Mouse (Mus musculus) liver, adult 2 months (tissue): ENCODE measurements around the gene Yaf2. TPM values are rescaled to one million over a fixed set of nuclear protein-coding genes. Genes with fewer than 3 reads are reported as not detected.

Source experiments
- DNase-seq: peaks from one replicate; pipeline ENCODE4 v3.0.0-alpha.2; 2011; ENCODE audit warnings: low read depth, low spot score; ENCODE audit errors: extremely low read depth
- H3K27ac ChIP-seq: fragments of 200-500 bp; replicated peaks from 2 replicates; pipeline ENCODE4 v1.5.1; 2012; ENCODE audit warnings: low read depth, mild to moderate bottlenecking, control low read depth, inconsistent platforms, low read length; ENCODE audit not compliant: insufficient read depth
- H3K27me3 ChIP-seq: fragments of 200-500 bp; 2 replicates; pipeline ENCODE4 v1.6.1; 2012; ENCODE audit warnings: mild to moderate bottlenecking, moderate library complexity, low read length, inconsistent platforms; ENCODE audit not compliant: control insufficient read depth, insufficient read depth
- H3K36me3 ChIP-seq: fragments of 200-500 bp; 2 replicates; pipeline ENCODE4 v1.6.1; 2012; ENCODE audit warnings: low read length, inconsistent platforms; ENCODE audit not compliant: control insufficient read depth, insufficient read depth
- H3K4me1 ChIP-seq: fragments of 200-500 bp; 2 replicates; pipeline ENCODE4 v1.6.1; 2011; ENCODE audit warnings: low read length; ENCODE audit not compliant: control insufficient read depth, insufficient read depth
- H3K4me3 ChIP-seq: fragments of 200-500 bp; 2 replicates; pipeline ENCODE4 v1.5.1; 2011; ENCODE audit warnings: low read depth, mild to moderate bottlenecking, control low read depth, low read length, moderate library complexity; ENCODE audit not compliant: insufficient read depth
- H3K79me2 ChIP-seq: fragments of 200-500 bp; 2 replicates; pipeline ENCODE4 v1.6.1; 2012; ENCODE audit warnings: inconsistent platforms, mild to moderate bottlenecking, low read length, moderate library complexity; ENCODE audit not compliant: control insufficient read depth, insufficient read depth
- H3K9ac ChIP-seq: fragments of 200-500 bp; 2 replicates; pipeline ENCODE4 v1.6.1; 2012; ENCODE audit warnings: low read depth, mild to moderate bottlenecking, control low read depth, inconsistent platforms, low read length
- CTCF ChIP-seq: fragments of 200-500 bp; IDR thresholded peaks from 2 replicates; pipeline ENCODE4 v1.5.1; 2011; ENCODE audit warnings: low read depth, low read length, control low read depth
- POLR2A ChIP-seq: fragments of 200-500 bp; IDR thresholded peaks from 2 replicates; pipeline ENCODE4 v1.6.1; 2011; ENCODE audit warnings: low read length, control low read depth; ENCODE audit not compliant: insufficient read depth; ENCODE audit errors: extremely low read depth
- WGBS: fragments of 180-500 bp; shearing (Covaris S2); methylation state at CpG from one replicate; pipeline ENCODE4 v1.1.7; 2018; 5-methylcytosine and 5-hydroxymethylcytosine counted together
- polyA plus RNA-seq: library from polyadenylated mRNA; depleted of rRNA; stranded (reverse); fragments of >200 nt; gene quantifications from 2 replicates; pipeline ENCODE4 v1.2.3, GENCODE M21; 2012
- total RNA-seq: library from RNA; depleted of rRNA; stranded (reverse); fragments of >200 nt; gene quantifications from 2 replicates; pipeline ENCODE4 v1.2.3, GENCODE M21; 2014

The Yaf2 gene
- total and polyA plus RNA-seq, 2 experiments = 14.2 to 14.8 TPM

- Histone ChIP-seq H3K9ac (no peak overlapping the region), H3K4me3 (no peak overlapping the region), H3K27ac (no peak overlapping the region), H3K4me1 (no peaks in the 10 kb centered on the region), H3K79me2 (peaks cover 19% of the 10 kb centered on the region), H3K36me3 (peaks cover 9% of the 10 kb centered on the region; the same call in 1 of the 2 replicates), H3K27me3 (no peaks in the 10 kb centered on the region)
- DNase-seq = no peak
- WGBS = 90% methylated on average over 5 of the region's 5 CpGs
- no peak for TF ChIP-seq POLR2A
- no peak for TF ChIP-seq CTCF
Observed at GRCm38 (mm10) chr15:93262274-93262673, 74.5 kb downstream of the Yaf2 start.

- Histone ChIP-seq H3K9ac (no peak overlapping the region), H3K27me3 (no peaks in the 10 kb centered on the region), H3K4me3 (no peak overlapping the region), H3K36me3 (peaks cover 15% of the 10 kb centered on the region), H3K79me2 (peaks cover 12% of the 10 kb centered on the region; the same call in 1 of the 2 replicates), H3K4me1 (no peaks in the 10 kb centered on the region), H3K27ac (no peak overlapping the region)
- TF ChIP-seq CTCF (no peak), POLR2A (no peak)
- 88% methylated on average over 8 of the region's 8 CpGs for WGBS
- DNase-seq = no peak
Observed at GRCm38 (mm10) chr15:93259933-93260332, 76.8 kb downstream of the Yaf2 start.

GRCm38 (mm10) chr15:93255295-93255694, 81.4 kb downstream of the Yaf2 start:
- Histone ChIP-seq H3K9ac (no peak overlapping the region), H3K27me3 (no peaks in the 10 kb centered on the region), H3K36me3 (peaks cover 32% of the 10 kb centered on the region), H3K79me2 (no peaks in the 10 kb centered on the region), H3K27ac (no peak overlapping the region), H3K4me1 (no peaks in the 10 kb centered on the region), H3K4me3 (no peak overlapping the region)
- TF ChIP-seq CTCF (no peak), POLR2A (no peak)
- WGBS = 90% methylated on average over 10 of the region's 10 CpGs
- DNase-seq = no peak

GRCm38 (mm10) chr15:93253172-93253571, 83.6 kb downstream of the Yaf2 start:
- no peak overlapping the region for H3K4me3 ChIP-seq
- no peaks in the 10 kb centered on the region for H3K79me2 ChIP-seq
- no peaks in the 10 kb centered on the region for H3K27me3 ChIP-seq
- H3K27ac ChIP-seq = no peak overlapping the region
- H3K4me1 ChIP-seq = no peaks in the 10 kb centered on the region
- TF ChIP-seq CTCF (no peak), POLR2A (no peak)
- DNase-seq = no peak
- peaks cover 31% of the 10 kb centered on the region for H3K36me3 ChIP-seq
- WGBS = 82% methylated on average over 8 of the region's 8 CpGs
- no peak overlapping the region for H3K9ac ChIP-seq

DNA sequence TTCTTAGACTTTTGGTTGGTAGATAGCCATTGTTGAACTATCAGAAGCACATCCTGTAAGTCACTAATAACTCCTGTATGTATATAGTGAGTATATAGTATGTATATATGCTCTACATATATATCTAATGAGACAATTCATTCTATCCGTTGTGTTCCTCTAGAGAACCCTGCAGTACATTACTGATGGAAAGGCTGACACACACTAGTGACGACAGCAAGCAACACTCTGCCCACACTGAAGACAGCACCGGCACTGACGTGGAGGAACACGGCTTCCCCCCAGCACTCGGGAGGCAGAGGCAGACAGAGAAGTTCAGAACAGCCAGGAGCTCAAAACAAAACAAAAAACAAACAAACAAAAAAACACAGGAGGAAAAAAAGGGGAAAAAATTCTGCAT, 84.3 kb downstream of the Yaf2 start:
- DNase-seq = no peak
- no peak overlapping the region for H3K9ac ChIP-seq
- H3K4me1 ChIP-seq = no peaks in the 10 kb centered on the region
- peaks cover 32% of the 10 kb centered on the region for H3K36me3 ChIP-seq
- no peak overlapping the region for H3K27ac ChIP-seq
- no peak overlapping the region for H3K4me3 ChIP-seq
- 89% methylated on average over 6 of the region's 6 CpGs for WGBS
- no peaks in the 10 kb centered on the region for H3K79me2 ChIP-seq
- TF ChIP-seq POLR2A (no peak), CTCF (no peak)
- no peaks in the 10 kb centered on the region for H3K27me3 ChIP-seq

DNA sequence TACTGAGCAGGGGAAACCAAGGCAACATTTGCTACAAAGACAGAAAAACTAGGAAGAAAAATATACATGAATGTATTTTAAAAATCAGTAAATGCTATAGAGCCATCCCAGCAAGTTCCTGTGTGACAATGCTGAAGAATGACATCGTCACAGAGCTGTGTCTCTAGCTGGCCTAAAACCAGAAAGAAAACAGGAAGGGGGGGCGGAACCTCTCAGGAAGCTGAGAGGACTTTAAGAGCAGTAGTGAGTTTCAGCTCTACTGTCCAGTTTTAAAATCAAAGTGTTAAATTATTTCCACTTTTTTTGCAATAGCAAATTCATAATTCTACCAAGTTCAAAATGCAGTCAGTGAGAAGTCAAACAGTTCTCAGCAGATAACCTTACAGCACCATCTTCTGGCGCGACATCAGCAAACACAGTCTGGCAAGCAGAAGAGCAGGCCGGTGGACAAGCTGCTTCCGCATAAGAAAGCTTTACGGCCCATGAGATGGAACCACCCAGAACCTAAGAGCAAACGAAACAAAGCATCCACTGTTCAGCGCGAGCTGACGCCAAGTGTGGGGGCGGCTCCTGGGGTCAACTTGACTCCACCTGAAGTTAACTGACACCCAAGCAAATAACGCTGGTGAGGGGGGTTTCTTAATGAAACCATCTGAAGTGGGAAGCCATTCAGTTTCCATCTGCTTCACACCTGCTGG, 85.0 kb downstream of the Yaf2 start:
- Histone ChIP-seq H3K9ac (no peak overlapping the region), H3K27ac (no peak overlapping the region; the same call in 1 of the 2 replicates), H3K4me3 (no peak overlapping the region), H3K36me3 (peaks cover 35% of the 10 kb centered on the region), H3K4me1 (no peaks in the 10 kb centered on the region), H3K79me2 (no peaks in the 10 kb centered on the region), H3K27me3 (no peaks in the 10 kb centered on the region)
- 68% methylated on average over 13 of the region's 13 CpGs for WGBS
- no peak for DNase-seq
- TF ChIP-seq CTCF = no peak
- no peak for TF ChIP-seq POLR2A
